Mouse (Mus musculus) midbrain, embryonic 16.5 days (tissue): Measurements from ENCODE around the gene Fen1. TPM values are rescaled to one million over a fixed set of nuclear protein-coding genes. Genes with fewer than 3 reads are reported as not detected.

Experiments
- ATAC-seq: fragments of 200-750 bp; cut with Nextera tagmentation; 2 replicates; pipeline ENCODE4 v1.8.0; 2017; ENCODE audit warnings: moderate TSS enrichment
- H3K27ac ChIP-seq: fragments of 300-500 bp; sonication (generic); 2 replicates; pipeline ENCODE4 v1.5.1; 2014; ENCODE audit warnings: mild to moderate bottlenecking, low read length, mixed read lengths
- H3K27me3 ChIP-seq: fragments of 300-500 bp; sonication (generic); 2 replicates; pipeline ENCODE4 v1.6.1; 2014; ENCODE audit warnings: low read depth, low read length, mixed read lengths; ENCODE audit not compliant: control insufficient read depth, insufficient read depth
- H3K36me3 ChIP-seq: fragments of 300-500 bp; sonication (generic); 2 replicates; pipeline ENCODE4 v1.6.1; 2014; ENCODE audit warnings: mild to moderate bottlenecking, low read length, moderate library complexity, mixed read lengths; ENCODE audit not compliant: control insufficient read depth, insufficient read depth
- H3K4me1 ChIP-seq: fragments of 300-500 bp; sonication (generic); 2 replicates; pipeline ENCODE4 v1.6.1; 2014; ENCODE audit warnings: mild to moderate bottlenecking, low read length, mixed read lengths; ENCODE audit not compliant: control insufficient read depth, insufficient read depth
- H3K4me2 ChIP-seq: fragments of 300-500 bp; sonication (generic); 2 replicates; pipeline ENCODE4 v1.6.1; 2014; ENCODE audit warnings: mild to moderate bottlenecking, low read length, mixed read lengths
- H3K4me3 ChIP-seq: fragments of 300-500 bp; sonication (generic); 2 replicates; pipeline ENCODE4 v1.5.1; 2014; ENCODE audit warnings: low read depth, mild to moderate bottlenecking, low read length, moderate library complexity, mixed read lengths
- H3K9ac ChIP-seq: fragments of 300-500 bp; sonication (generic); 2 replicates; pipeline ENCODE4 v1.6.1; 2014; ENCODE audit warnings: low read depth, low read length, mixed read lengths
- H3K9me3 ChIP-seq: fragments of 300-500 bp; sonication (generic); replicated peaks from 2 replicates; pipeline ENCODE4 v1.6.1; 2014; ENCODE audit warnings: mild to moderate bottlenecking, low read length, mixed read lengths; ENCODE audit not compliant: control insufficient read depth, poor library complexity, severe bottlenecking
- WGBS: fragments of 180-500 bp; shearing (Covaris S2); extraction: QIAGEN DNeasy Blood & Tissue Kit; methylation state at CpG from one replicate; pipeline ENCODE4 v1.1.7; 2014; 5-methylcytosine and 5-hydroxymethylcytosine counted together
- polyA plus RNA-seq: library from polyadenylated mRNA; unstranded; fragments of >200 nt; fragmentation: Nextera tagmentation; extraction: Ambion mirVana; gene quantifications from 2 replicates; pipeline ENCODE4 v1.2.1, GENCODE M21; 2015

The Fen1 gene
- polyA plus RNA-seq, 1 experiment from 2014 or later: 19.5 TPM

DNA sequence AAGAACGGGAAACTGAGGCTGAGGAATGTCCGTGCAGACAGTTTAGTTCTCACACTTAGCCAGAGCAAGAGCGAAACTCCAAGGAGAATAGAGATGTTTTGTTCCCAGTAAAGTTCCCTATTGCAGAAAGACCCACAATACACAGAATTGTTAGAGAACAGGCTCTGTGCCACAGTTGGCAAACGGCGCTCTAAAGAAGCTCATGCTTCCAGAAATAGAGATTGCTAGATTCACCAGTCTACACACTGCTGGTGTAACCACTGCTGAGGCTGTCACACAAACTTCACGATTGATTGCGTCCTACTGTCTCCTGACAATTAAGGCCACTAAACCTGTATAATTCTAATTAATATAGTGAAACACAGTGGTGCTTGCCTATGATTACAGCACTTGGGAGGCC is 22.7 kb downstream of the Fen1 start:
- Histone ChIP-seq H3K27me3 (no peaks in the 10 kb centered on the region), H3K36me3 (peaks cover 12% of the 10 kb centered on the region; the same call in 1 of the 2 replicates), H3K9ac (no peak overlapping the region), H3K4me3 (no peak overlapping the region), H3K4me2 (no peak overlapping the region), H3K4me1 (peaks cover 25% of the 10 kb centered on the region), H3K9me3 (no peaks in the 10 kb centered on the region), H3K27ac (no peak overlapping the region)
- ATAC-seq: no peak
- WGBS: 89% methylated on average over 7 of the region's 7 CpGs

DNA sequence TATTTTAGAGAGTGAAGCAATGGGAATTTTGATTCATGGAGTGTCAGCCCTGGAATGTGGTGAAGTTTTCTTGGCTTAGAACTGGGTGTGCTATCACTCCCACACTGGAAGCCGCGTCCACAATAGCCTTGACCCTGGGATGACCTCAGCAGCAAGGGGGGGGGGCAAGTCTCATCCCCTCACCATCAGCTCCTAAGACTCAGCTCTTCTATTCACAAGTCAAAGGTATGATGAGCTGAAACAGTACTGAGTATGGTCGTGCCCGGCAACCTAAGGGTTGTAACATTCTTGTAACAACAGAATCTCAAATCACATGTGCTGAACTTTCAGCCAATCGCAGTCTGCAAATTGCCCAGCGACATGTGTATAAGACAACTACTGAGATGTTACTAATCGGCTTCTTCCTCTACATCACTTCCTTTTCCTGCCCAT is 27.0 kb downstream of the Fen1 start:
- Histone ChIP-seq H3K4me2 (no peak overlapping the region), H3K27ac (no peak overlapping the region), H3K4me1 (no peaks in the 10 kb centered on the region), H3K9me3 (no peaks in the 10 kb centered on the region), H3K36me3 (no peaks in the 10 kb centered on the region), H3K9ac (no peak overlapping the region), H3K4me3 (no peak overlapping the region), H3K27me3 (no peaks in the 10 kb centered on the region)
- WGBS: 79% methylated on average over 7 of the region's 7 CpGs
- no peak for ATAC-seq

DNA sequence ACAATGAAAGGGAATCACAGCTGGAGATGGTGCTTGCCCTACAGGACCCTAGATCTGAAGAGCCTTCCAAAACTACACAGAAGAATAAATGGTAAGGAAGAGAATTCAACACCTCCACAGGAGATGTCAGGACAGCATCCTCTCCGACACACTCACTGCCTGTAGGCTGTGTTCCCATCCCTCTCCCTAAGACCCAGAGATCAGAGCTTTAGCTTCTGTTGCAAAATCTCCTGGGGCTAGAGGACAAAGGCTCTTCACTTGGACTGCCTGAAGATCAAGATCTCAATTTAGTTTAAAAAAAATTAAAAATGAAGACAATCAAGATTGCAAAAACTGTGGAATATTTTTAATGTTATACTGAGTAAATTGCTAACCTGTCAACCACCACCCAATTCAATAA is 27.5 kb downstream of the Fen1 start:
- Histone ChIP-seq H3K9me3 (no peaks in the 10 kb centered on the region), H3K4me1 (no peaks in the 10 kb centered on the region), H3K27me3 (no peaks in the 10 kb centered on the region), H3K27ac (no peak overlapping the region), H3K4me2 (no peak overlapping the region), H3K36me3 (no peaks in the 10 kb centered on the region), H3K9ac (no peak overlapping the region), H3K4me3 (no peak overlapping the region)
- 49% methylated on average over 1 of the region's 1 CpGs for WGBS
- no peak for ATAC-seq

DNA sequence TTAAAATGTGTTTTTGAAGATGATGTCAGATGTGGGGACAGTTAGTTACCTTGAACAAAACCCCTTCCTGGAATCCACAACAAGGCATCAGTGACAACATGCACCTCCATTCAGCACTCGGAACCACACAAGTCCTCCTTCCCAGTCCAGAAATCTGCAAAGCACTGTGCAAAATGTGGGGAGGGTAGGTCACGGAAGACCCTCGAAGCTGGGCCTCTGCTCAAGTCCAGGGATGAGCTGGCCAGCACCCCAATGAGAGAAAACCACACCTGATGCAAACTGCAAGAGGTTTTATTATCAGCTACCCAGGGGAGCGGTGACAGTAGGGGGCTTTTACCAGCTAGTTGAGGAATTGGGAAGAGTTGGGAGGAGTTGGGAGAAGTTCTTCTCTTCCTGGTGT is 29.0 kb downstream of the Fen1 start:
- Histone ChIP-seq H3K4me2 (no peak overlapping the region), H3K9ac (no peak overlapping the region), H3K36me3 (no peaks in the 10 kb centered on the region), H3K4me3 (no peak overlapping the region), H3K4me1 (no peaks in the 10 kb centered on the region), H3K27me3 (no peaks in the 10 kb centered on the region), H3K27ac (no peak overlapping the region), H3K9me3 (no peaks in the 10 kb centered on the region)
- ATAC-seq: no peak
- 77% methylated on average over 4 of the region's 4 CpGs for WGBS

DNA sequence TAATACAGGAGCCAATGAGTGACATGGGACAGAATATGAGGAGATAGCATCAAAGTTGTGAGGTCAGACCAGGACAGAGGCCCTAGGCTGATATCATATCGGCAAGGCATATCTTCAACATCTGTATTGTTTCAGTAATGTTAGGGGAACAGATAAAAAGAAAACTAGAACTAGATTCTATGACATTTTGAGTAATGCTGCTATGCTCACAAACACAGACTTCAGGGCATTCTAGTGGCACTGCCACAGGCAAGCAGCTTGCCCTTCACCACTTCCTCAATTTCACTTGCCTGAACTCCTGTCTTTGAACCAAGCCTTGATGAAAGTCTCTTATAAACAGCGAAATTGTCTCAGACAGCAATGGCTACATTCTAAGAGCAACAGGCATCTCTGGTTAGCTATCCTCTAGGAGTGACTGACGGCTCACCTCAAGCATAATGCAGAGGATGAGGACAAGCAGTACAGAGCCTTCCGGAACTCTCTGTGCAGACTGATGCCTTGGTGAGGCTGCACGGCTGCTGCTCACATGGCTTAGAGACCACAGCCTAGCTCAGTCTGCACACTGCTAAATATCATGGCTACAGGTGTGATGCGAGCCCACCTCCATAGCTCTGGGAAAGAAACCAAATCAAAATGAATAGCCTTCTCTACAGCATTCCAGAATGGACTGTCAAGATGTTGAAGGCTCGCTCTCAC is 30.0 kb downstream of the Fen1 start:
- 88% methylated on average over 7 of the region's 7 CpGs for WGBS
- Histone ChIP-seq H3K9ac (no peak overlapping the region), H3K4me2 (no peak overlapping the region), H3K27ac (no peak overlapping the region), H3K4me3 (no peak overlapping the region), H3K27me3 (no peaks in the 10 kb centered on the region), H3K9me3 (no peaks in the 10 kb centered on the region), H3K36me3 (no peaks in the 10 kb centered on the region), H3K4me1 (no peaks in the 10 kb centered on the region)
- ATAC-seq: no peak

DNA sequence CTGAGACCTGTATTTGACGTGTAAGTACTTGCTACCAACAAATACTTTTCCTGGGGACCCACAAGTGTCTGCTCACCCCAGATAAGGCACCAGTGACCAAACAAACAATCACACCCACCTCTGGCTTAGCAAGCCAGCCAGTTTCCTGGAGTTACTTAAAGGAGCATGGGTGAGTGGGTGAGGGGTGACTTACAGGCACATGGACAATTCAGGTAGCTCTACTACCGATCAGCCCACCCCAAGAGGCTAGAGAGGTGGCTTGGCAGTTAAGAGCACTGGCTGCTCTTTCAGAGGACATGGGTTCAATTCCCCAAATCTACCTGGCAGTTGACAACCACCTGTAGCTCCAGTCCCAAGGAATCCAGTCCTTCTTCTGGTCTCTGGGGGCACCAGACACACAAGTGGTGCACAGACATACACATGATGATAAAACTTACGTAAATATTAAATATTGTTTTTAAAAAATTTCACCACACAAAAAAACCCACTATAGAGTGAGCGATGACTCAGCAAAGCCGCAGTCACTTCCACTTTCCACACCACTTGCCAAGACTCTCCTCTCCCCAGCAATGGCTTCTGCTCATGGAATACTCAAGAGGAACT is 30.8 kb downstream of the Fen1 start:
- no peaks in the 10 kb centered on the region for H3K27me3 ChIP-seq
- no peaks in the 10 kb centered on the region for H3K9me3 ChIP-seq
- ATAC-seq: no peak
- no peak overlapping the region for H3K27ac ChIP-seq
- H3K4me2 ChIP-seq: no peak overlapping the region
- no peaks in the 10 kb centered on the region for H3K36me3 ChIP-seq
- no peak overlapping the region for H3K9ac ChIP-seq
- no peaks in the 10 kb centered on the region for H3K4me1 ChIP-seq
- H3K4me3 ChIP-seq: no peak overlapping the region
- 91% methylated on average over 5 of the region's 5 CpGs for WGBS

DNA sequence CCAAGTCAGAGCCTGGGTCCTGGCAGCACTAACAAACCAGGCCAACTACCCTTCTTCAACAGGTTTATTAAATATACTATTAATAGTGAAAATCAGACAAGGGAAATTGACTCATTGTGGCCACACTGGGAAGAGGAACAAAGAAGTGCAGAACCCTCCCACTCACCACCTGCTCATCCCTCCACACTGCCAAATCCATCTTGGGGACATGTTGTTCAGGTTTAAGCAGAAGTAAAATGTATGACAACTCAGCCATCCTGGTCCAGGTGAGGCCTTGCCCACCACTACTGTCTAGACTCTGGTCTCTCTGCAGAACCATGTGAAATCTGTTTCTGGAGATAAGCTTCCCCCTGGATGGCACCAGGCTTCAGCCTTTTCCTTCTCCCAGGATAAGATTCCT is 32.1 kb downstream of the Fen1 start:
- no peak for ATAC-seq
- no peaks in the 10 kb centered on the region for H3K27me3 ChIP-seq
- H3K4me1 ChIP-seq: no peaks in the 10 kb centered on the region
- no peak overlapping the region for H3K27ac ChIP-seq
- H3K36me3 ChIP-seq: no peaks in the 10 kb centered on the region
- H3K9me3 ChIP-seq: no peaks in the 10 kb centered on the region
- no peak overlapping the region for H3K4me2 ChIP-seq
- H3K4me3 ChIP-seq: no peak overlapping the region
- H3K9ac ChIP-seq: no peak overlapping the region

DNA sequence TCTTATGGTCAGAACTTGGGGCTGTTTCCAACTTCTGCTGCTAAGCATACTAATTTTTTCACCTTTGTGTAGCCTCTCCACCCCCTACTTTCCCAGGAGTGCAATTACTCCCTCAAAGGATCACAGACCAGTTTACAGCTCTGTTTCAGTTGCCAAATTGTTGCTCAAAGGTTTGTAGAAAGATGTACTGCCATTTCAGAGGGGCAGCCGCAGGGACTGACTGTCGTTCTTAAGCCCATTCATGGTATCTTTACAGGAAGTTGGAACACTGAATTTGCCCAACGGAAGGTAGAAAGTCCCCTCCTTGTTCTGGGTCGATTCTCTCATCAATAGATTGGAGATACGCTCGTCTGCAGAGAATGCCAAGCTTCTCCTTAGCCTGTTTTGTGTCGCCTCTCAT is 32.6 kb downstream of the Fen1 start:
- no peak overlapping the region for H3K9ac ChIP-seq
- no peak for ATAC-seq
- 90% methylated on average over 7 of the region's 7 CpGs for WGBS

DNA sequence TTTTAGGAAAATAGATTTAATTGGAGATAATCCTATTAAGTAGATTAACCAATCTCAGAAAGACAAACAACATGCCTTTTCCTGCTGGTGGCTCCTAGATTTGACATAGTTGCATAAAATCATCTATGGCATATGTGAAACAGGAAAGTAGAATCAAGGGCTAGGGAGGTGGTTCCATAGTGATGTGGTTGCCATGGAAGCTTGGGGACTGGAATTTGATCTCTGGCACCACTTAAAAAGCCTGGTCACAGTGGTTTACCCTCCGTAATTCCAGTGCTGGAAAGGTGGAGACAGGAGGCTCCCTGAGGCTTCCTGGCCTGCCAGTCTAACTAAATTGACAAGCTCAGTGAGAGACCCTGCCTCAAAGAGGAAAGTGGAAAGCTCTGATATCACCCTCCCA is 33.5 kb downstream of the Fen1 start:
- no peak for ATAC-seq
- Histone ChIP-seq H3K4me3 (no peak overlapping the region), H3K27ac (no peak overlapping the region), H3K4me1 (no peaks in the 10 kb centered on the region), H3K4me2 (no peak overlapping the region), H3K9ac (no peak overlapping the region), H3K9me3 (no peaks in the 10 kb centered on the region), H3K27me3 (no peaks in the 10 kb centered on the region), H3K36me3 (no peaks in the 10 kb centered on the region)
- WGBS: 17% methylated on average over 1 of the region's 1 CpGs

More for the DNA sequence above, 32.6 kb downstream of the Fen1 start:
- H3K27me3 ChIP-seq: no peaks in the 10 kb centered on the region
- no peaks in the 10 kb centered on the region for H3K36me3 ChIP-seq
- H3K4me2 ChIP-seq: no peak overlapping the region
- no peaks in the 10 kb centered on the region for H3K9me3 ChIP-seq
- no peak overlapping the region for H3K4me3 ChIP-seq
- H3K4me1 ChIP-seq: no peaks in the 10 kb centered on the region
- no peak overlapping the region for H3K27ac ChIP-seq
